Mouse (Mus musculus): ENCODE data around the gene Npas3.

The Npas3 gene

GRCm38 (mm10) chr12:53819982-53820381, 571.5 kb downstream of the Npas3 start:
- DNase-seq, result no peak

- DNase-seq, result peak; percentile 53
Measured at GRCm38 (mm10) chr12:53822881-53823280, 574.4 kb downstream of the Npas3 start.

DNA sequence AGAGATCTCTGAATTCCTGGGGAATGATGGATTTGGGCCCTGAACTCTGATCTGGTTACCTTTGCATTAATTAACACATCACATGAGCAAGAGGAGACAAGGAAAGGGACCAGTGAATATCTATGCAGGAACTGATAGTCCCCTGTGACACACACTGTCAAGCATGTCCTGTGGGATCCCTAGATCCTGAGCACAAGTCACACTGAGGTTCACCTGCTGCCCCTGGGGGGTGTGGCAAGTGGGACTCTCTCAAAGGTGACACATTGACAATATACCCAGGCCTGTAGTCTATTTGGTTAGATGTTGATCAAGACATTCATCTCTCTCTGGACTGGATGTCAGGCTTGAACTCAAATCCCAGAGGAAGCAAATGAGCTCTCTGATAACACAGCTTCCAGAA, 576.8 kb downstream of the Npas3 start:
- no peak for DNase-seq

DNA sequence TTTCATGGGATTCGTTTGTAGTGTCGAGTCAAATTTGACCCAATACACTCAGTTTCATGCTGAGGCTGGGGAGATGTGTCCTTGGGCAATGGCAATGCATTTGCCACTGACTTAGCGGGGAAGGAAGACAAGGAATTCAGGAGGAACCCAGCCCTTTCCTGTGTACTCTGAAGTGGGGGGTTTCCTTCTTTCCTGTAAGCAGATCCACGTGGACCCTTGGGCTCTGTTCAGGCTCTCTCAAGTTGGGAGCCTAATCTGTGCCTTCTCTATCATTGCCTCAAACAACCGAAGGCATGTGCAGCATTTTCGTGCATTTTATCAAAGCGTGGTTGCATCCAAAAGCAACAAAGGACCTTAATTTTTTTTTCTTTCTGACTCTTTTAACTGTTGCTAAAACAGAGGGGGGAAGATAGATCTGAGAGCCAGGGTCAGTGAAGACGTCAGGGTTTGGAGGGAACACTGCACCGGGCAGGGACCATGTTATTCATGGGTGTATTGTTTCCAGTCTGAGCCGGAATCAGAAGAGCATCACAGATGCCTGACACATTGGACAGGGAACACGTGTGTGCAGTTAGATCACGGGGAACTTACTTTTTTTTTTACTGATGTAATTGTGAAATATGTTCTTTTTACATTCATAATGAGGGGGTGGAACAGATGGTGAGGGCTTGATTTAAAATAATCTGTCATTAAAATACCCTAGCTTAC, 577.6 kb downstream of the Npas3 start:
- DNase-seq, result peak; percentile 36

GRCm38 (mm10) chr12:53826812-53827211, 578.3 kb downstream of the Npas3 start:
- no peak for DNase-seq

GRCm38 (mm10) chr12:53832590-53832989, 584.1 kb downstream of the Npas3 start:
- no peak for DNase-seq

GRCm38 (mm10) chr12:53833348-53833747, 584.9 kb downstream of the Npas3 start:
- no peak for DNase-seq

DNA sequence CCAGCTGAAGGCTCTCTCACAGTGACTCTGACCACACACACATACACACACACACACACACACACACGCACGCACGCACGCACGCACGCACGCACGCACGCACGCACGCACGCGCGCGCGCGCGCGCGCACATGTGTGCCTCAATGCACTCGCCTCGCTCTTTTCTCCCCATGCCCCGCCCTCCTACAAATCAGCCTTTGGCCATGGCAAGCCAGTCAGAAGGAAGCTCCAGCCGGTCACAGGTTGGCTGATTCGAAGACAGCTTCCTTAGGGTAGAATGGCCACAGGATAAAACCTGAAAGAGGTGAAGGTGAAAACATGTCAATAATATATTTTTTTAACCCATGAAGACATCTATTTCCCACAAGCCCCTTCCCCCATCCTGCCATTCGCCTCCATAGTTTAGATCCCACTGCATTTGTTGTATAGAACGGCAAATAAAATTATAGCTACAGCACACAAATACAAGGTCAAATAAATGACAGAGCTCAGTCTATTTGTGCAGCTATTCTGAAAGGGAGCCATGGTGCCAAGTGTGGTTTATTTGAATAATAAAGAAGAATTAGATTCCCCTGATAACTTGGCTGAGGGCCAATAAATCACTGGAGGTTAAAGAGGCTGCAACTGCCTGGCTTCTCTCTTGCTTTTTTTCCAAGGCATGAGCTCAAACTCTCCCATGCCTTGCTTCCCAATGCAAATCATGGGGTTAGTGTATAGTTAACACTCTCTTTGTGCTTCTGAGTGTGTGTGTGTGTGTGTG, 587.7 kb downstream of the Npas3 start:
- DNase-seq, result peak; percentile 33

DNA sequence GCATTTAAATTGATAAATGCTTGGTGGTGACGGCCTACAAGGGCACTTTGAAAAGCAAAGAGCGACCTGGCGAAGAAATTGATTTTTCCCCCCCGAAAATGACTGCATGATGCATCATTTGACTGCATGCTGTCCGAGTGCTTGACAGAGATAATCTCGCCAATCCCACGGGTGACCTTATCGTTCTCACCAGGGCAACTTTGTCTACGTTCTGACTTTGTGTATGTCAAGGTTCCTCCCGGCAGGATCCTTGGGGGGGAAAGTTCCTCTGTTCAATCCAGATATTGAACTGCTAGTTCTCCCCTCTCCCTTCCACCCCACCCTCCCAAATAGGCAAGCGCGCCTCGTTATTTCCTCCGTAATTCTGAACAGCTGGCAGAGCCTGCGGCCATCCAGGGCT, 588.9 kb downstream of the Npas3 start:
- DNase-seq, result no peak

GRCm38 (mm10) chr12:53838541-53838940, 590.1 kb downstream of the Npas3 start:
- DNase-seq, result peak; percentile 39

- no peak for DNase-seq
Measured at GRCm38 (mm10) chr12:53841928-53842671, 593.6 kb downstream of the Npas3 start.

DNA sequence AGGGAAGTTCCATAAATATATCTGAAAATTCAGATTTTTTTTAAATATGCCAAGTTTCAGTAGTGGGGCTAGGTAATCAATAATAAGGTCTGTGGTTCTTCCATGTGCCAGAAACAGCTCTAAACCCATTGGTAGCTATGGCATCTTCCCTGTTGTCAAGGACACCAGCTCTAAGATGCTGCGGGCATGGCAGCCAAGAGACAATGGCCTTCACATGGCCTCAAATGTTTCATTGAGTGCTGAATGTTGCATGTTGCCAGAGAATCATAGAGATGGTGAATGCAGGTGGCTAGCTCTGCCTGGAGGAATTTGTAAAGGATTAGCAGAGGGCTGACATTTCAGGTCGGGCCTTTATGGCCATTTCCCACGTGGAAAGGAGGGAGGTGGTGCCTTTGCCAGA, 595.1 kb downstream of the Npas3 start:
- no peak for DNase-seq

- DNase-seq, result no peak
Measured at GRCm38 (mm10) chr12:53846154-53846665, 597.7 kb downstream of the Npas3 start.

- no peak for DNase-seq
Measured at GRCm38 (mm10) chr12:53849263-53849662, 600.8 kb downstream of the Npas3 start.

DNA sequence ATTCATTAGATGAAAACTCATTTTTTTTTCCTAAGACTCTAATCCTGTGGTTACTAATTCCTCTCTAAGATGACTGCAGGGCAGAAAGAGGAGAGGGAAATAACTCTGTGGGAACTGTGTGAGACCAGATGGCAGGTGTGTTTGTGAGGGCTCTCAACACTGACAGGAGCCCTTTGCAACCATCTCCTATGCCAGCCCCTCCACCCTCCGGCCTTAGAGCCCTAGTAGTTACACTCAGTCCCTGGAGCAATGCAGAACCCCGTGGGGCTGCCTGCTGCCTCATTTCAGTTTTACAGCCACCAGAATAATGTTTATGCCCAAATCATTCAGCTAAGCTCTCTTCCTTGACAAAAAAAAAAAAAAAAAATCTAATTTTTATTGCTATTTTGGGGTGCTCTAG, 604.0 kb downstream of the Npas3 start:
- no peak for DNase-seq

GRCm38 (mm10) chr12:53860176-53860575, 611.7 kb downstream of the Npas3 start:
- no peak for DNase-seq

- DNase-seq, result no peak
Measured at GRCm38 (mm10) chr12:53862281-53862680, 613.8 kb downstream of the Npas3 start.

- DNase-seq, result no peak
Measured at GRCm38 (mm10) chr12:53864436-53865136, 616.1 kb downstream of the Npas3 start.

- no peak for DNase-seq
Measured at GRCm38 (mm10) chr12:53865691-53866090, 617.2 kb downstream of the Npas3 start.

GRCm38 (mm10) chr12:53869981-53870380, 621.5 kb downstream of the Npas3 start:
- no peak for DNase-seq

DNA sequence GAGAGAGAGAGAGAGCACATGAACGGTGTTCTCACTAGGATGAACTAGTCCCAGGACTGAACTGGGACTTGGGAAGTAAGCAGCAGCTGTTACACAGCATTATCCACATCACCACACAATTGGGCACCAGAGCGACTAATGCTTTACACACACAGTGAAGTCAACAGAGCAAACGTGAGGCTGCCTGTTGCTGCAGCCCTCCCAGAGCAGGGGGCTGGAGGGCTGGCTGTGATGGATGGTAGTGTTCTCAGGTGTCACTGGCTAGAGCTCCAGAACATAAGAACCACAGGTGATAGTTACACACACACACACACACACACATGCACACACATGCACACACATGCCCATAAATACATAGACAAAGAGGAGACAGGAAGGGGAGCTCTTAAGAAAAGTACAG, 626.7 kb downstream of the Npas3 start:
- peak; percentile 95 for DNase-seq

DNA sequence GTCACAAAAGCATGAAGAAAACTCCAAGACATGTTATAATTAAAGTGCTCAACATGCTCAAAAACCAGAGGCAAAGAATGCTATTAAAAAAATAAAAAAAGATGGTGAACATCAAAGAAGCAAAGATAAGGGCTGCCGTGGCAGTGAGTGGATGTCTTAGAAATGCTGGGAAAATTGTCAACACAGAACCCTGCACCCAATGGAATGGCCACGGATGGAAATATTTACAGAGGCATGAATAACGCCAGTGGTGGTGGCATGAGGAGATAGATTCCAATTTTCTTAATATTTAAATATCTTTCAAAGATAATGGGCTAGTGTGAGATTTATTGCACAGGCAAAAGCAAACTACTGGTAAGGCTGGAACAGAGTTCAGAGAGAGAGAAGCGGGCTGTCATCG, 628.2 kb downstream of the Npas3 start:
- DNase-seq, result no peak

- no peak for DNase-seq
Measured at GRCm38 (mm10) chr12:53881684-53882083, 633.2 kb downstream of the Npas3 start.

Measured in retina, postnatal 1 day (tissue).